Mouse (Mus musculus) neural tube, embryonic 15.5 days (tissue): ENCODE measurements around the gene Rnf187. TPM values are rescaled to one million over a fixed set of nuclear protein-coding genes. Genes with fewer than 3 reads are reported as not detected.

ENCODE experiments used
- ATAC-seq: fragments of 200-750 bp; cut with Nextera tagmentation; 2 replicates; pipeline ENCODE4 v1.8.0; 2017; ENCODE audit warnings: mild to moderate bottlenecking, moderate TSS enrichment, moderate library complexity; ENCODE audit not compliant: low FRiP score
- H3K27ac ChIP-seq: fragments of 300-500 bp; sonication (generic); replicated peaks from 2 replicates; pipeline ENCODE4 v1.5.1; 2015; ENCODE audit warnings: mild to moderate bottlenecking, inconsistent platforms
- H3K27me3 ChIP-seq: fragments of 300-500 bp; sonication (generic); replicated peaks from 2 replicates; pipeline ENCODE4 v1.6.1; 2015; ENCODE audit warnings: inconsistent platforms
- H3K36me3 ChIP-seq: fragments of 300-500 bp; sonication (generic); 2 replicates; pipeline ENCODE4 v1.6.1; 2015; ENCODE audit warnings: inconsistent platforms
- H3K4me1 ChIP-seq: fragments of 300-500 bp; sonication (generic); 2 replicates; pipeline ENCODE4 v1.6.1; 2015; ENCODE audit warnings: inconsistent platforms
- H3K4me2 ChIP-seq: fragments of 300-500 bp; sonication (generic); 2 replicates; pipeline ENCODE4 v1.6.1; 2015; ENCODE audit warnings: inconsistent platforms, mild to moderate bottlenecking, moderate library complexity
- H3K4me3 ChIP-seq: fragments of 300-500 bp; sonication (generic); replicated peaks from 2 replicates; pipeline ENCODE4 v1.5.1; 2015; ENCODE audit warnings: mild to moderate bottlenecking, inconsistent platforms
- H3K9ac ChIP-seq: fragments of 300-500 bp; sonication (generic); replicated peaks from 2 replicates; pipeline ENCODE4 v1.6.1; 2015; ENCODE audit warnings: mild to moderate bottlenecking, inconsistent platforms
- H3K9me3 ChIP-seq: fragments of 300-500 bp; sonication (generic); replicated peaks from 2 replicates; pipeline ENCODE4 v1.6.1; 2016; ENCODE audit warnings: inconsistent platforms
- WGBS: fragments of 180-500 bp; shearing (Covaris S2); methylation state at CpG from one replicate; pipeline ENCODE4 v1.1.7; 2015; ENCODE audit warnings: mixed read lengths; 5-methylcytosine and 5-hydroxymethylcytosine counted together
- polyA plus RNA-seq: library from polyadenylated mRNA; unstranded; fragments of >200 nt; fragmentation: Nextera tagmentation; extraction: Ambion mirVana; gene quantifications from 2 replicates; pipeline ENCODE4 v1.2.1, GENCODE M21; 2015

The Rnf187 gene
- polyA plus RNA-seq, 1 experiment from 2014 or later: 636 TPM

DNA sequence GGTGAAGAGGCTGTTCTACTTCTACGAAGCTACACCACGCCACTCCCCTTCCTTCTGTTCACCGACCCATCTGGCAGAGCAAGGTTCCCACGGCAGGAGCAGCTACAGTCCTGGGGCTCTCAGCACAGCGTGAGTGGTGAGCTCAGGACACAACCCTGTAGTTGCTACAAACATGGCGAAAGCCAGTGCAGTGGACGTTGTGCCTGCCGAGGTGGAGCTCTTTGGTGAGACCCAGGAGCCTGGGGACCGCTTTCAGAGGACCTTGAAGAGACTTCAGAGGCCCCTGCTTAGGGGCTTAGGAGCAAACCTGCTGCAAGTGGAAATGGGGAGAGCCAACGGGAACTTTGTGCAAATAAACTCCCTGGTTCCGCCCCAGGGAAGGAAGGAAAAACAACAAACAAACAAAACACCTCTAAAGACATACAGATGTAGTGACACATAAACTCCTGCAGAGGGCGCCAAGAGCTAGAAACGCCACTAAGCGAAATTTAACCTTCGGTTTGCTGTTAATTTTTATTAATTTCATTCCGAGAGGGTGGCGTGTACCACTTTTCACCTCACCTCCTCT, 24.2 kb downstream of the Rnf187 start:
- Histone ChIP-seq H3K9ac (peak overlapping the region; percentile 36; the same call in 1 of the 2 replicates), H3K36me3 (no peaks in the 10 kb centered on the region), H3K4me3 (peak overlapping the region; percentile 31), H3K27me3 (no peaks in the 10 kb centered on the region), H3K9me3 (no peaks in the 10 kb centered on the region), H3K4me2 (peak overlapping the region; percentile 62), H3K4me1 (0 out of 2 replicates have a peak, but pooled peaks cover 6% of the 10 kb centered on the region), H3K27ac (no peak overlapping the region)
- WGBS: 21% methylated on average over 17 of the region's 17 CpGs
- ATAC-seq: no peak

GRCm38 (mm10) chr11:58913776-58914175, 24.9 kb downstream of the Rnf187 start:
- Histone ChIP-seq H3K27me3 (no peaks in the 10 kb centered on the region), H3K27ac (no peak overlapping the region), H3K36me3 (no peaks in the 10 kb centered on the region), H3K9ac (no peak overlapping the region), H3K4me3 (no peak overlapping the region), H3K4me2 (no peak overlapping the region), H3K9me3 (no peaks in the 10 kb centered on the region), H3K4me1 (0 out of 2 replicates have a peak, but pooled peaks cover 6% of the 10 kb centered on the region)
- WGBS: 100% methylated on average over 1 of the region's 1 CpGs
- no peak for ATAC-seq

DNA sequence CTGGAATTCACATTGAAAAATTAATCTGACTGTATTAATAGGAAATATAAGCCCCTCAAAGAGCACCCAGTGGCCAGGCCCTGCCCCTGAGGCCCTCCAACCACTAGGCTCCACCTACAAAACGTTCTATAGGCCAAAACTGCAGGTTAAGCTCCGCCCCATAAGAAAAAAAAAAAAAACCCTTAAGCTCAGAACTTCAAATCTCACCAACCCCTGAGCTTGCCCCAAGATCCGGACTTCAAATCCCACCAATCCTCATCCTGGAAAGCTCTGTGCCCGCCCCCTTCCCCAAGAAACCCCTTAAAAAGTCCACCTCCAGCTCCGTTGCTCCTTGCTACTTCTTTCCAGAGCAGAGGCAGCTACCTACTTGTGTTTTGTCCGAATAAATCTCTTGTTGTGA, 33.9 kb downstream of the Rnf187 start:
- H3K9me3 ChIP-seq: no peaks in the 10 kb centered on the region
- H3K4me1 ChIP-seq: peaks cover 18% of the 10 kb centered on the region
- H3K4me3 ChIP-seq: no peak overlapping the region
- no peak overlapping the region for H3K9ac ChIP-seq
- H3K27ac ChIP-seq: no peak overlapping the region
- H3K36me3 ChIP-seq: peaks cover 14% of the 10 kb centered on the region
- H3K4me2 ChIP-seq: peak overlapping the region; percentile 75; the same call in 1 of the 2 replicates
- ATAC-seq: no peak
- H3K27me3 ChIP-seq: no peaks in the 10 kb centered on the region
- 49% methylated on average over 6 of the region's 6 CpGs for WGBS

- no peaks in the 10 kb centered on the region for H3K27me3 ChIP-seq
- H3K4me1 ChIP-seq: peaks cover 18% of the 10 kb centered on the region
- H3K36me3 ChIP-seq: peaks cover 14% of the 10 kb centered on the region
- no peak for ATAC-seq
- H3K9me3 ChIP-seq: no peaks in the 10 kb centered on the region
- peak overlapping the region; percentile 53; the same call in 1 of the 2 replicates for H3K9ac ChIP-seq
- peak overlapping the region; percentile 65 for H3K4me3 ChIP-seq
- peak overlapping the region; percentile 75 for H3K4me2 ChIP-seq
- 5% methylated on average over 8 of the region's 8 CpGs for WGBS
- H3K27ac ChIP-seq: peak overlapping the region; percentile 72; the same call in 1 of the 2 replicates
These were observed 34.4 kb downstream of the Rnf187 start for GRCm38 (mm10) chr11:58904410-58904718.

DNA sequence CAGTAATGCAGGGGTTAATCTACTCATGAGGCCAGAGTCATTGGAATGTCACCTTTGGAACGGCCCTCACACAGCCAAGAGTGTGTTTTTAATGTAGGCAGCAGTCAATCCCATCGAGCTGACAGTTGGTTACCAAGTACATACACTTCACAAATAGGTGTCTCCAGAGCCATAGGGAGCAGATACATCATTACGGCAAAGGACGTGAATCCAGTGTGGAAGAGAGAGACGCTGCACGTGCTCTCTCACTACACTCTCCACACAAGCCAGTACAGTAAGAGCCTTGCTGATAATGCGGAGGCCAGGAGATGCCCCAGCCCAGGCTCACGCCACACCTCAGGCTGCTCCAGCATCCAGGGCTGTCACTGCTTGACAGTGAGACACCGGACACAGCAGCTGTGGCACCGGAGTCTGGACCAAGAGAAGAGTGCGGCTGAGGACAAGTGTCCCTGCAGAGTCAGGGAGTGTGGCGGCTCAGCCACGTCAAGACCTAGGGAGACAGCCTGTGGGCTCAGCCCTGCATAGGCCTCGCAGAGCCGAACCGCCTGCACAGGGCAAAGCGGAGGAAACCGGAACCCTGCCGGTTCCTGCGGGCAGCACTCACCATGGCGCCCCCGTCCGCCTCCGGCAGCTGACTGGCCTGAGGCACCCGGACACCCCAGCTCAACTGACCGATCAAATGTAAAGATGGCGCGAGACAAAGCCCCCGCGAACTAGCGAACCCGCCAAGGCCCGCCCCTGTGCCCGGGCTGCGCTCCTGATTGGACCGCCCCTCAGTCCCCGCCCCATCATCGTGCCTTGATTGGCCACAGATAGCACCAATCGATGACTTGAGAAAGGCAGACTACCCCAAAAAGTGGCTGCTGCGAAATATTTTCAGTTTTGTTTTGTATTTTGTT, 35.0 kb downstream of the Rnf187 start, which contains the start of gene Zfp39:
Gene Zfp39, minus strand, starts transcription at position 715 of the 899 bp plus-strand sequence.
- under 1% methylated on average over 40 of the region's 40 CpGs for WGBS
- H3K27me3 ChIP-seq: no peaks in the 10 kb centered on the region
- peak within 1 kb of the TSS; percentile 88 for H3K27ac ChIP-seq
- H3K9ac ChIP-seq: peak within 1 kb of the TSS; percentile 73
- H3K4me3 ChIP-seq: peak within 1 kb of the TSS; percentile 65
- peak within 1 kb of the TSS; percentile 75 for H3K4me2 ChIP-seq
- ATAC-seq: peak; percentile 99
- H3K36me3 ChIP-seq: peaks cover 18% of the 10 kb centered on the region
- no peaks in the 10 kb centered on the region for H3K9me3 ChIP-seq
- peaks cover 18% of the 10 kb centered on the region for H3K4me1 ChIP-seq

GRCm38 (mm10) chr11:58901080-58901479, 37.6 kb downstream of the Rnf187 start:
- Histone ChIP-seq H3K4me3 (no peak overlapping the region), H3K4me1 (peaks cover 18% of the 10 kb centered on the region), H3K27me3 (no peaks in the 10 kb centered on the region), H3K27ac (no peak overlapping the region), H3K36me3 (peaks cover 36% of the 10 kb centered on the region), H3K4me2 (no peak overlapping the region), H3K9me3 (no peaks in the 10 kb centered on the region), H3K9ac (no peak overlapping the region)
- ATAC-seq: no peak

GRCm38 (mm10) chr11:58897485-58897884, 41.2 kb downstream of the Rnf187 start:
- WGBS: 79% methylated on average over 6 of the region's 6 CpGs
- Histone ChIP-seq H3K9me3 (no peaks in the 10 kb centered on the region), H3K27me3 (no peaks in the 10 kb centered on the region), H3K27ac (no peak overlapping the region), H3K4me1 (peaks cover 7% of the 10 kb centered on the region), H3K36me3 (peaks cover 61% of the 10 kb centered on the region), H3K9ac (no peak overlapping the region), H3K4me2 (no peak overlapping the region), H3K4me3 (no peak overlapping the region)
- no peak for ATAC-seq

DNA sequence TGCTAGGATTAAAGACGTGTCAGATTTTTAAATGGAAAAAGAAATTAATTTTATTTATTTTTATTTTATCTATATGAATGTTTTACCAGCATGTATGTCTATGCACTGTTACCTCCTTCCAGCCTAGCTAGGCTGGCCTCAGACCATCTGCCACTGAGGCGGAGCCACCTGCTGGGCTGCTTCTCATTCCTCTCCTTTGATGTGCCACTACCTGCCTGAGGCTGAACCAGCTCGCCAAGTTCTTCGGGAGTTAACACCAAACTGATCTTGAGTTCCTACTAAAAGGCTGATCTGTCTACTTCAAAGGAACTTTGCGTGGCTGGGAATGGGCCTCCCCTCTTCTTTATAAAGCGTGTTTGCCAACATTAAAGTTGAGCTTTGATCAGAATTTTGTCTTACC, 44.3 kb downstream of the Rnf187 start:
- Histone ChIP-seq H3K4me1 (no peaks in the 10 kb centered on the region), H3K9ac (no peak overlapping the region), H3K4me2 (no peak overlapping the region), H3K9me3 (no peaks in the 10 kb centered on the region), H3K27me3 (no peaks in the 10 kb centered on the region), H3K4me3 (no peak overlapping the region), H3K27ac (no peak overlapping the region), H3K36me3 (peaks cover 72% of the 10 kb centered on the region)
- no peak for ATAC-seq
- WGBS: 75% methylated on average over 6 of the region's 6 CpGs

DNA sequence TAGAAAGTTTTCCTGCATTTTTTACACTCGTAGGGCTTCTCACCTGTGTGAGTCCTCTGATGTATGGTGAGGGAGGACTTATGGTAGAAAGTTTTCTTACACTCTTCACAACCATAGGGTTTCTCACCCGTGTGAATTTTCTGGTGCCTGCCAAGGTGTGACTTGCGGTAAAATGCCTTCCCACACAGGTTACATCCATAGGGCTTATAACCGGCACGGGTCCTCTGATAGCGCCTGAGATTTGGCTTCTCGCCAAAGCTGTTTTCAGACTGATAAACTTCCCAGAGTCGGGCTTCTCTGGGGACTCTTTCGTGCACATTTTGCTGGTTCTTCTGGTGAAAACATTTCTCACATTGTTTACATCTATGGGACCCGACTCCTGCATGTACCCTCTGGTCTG, 48.2 kb downstream of the Rnf187 start:
- Histone ChIP-seq H3K4me1 (no peaks in the 10 kb centered on the region), H3K4me3 (no peak overlapping the region), H3K36me3 (peaks cover 56% of the 10 kb centered on the region), H3K27me3 (no peaks in the 10 kb centered on the region), H3K9ac (no peak overlapping the region), H3K9me3 (no peaks in the 10 kb centered on the region), H3K4me2 (no peak overlapping the region), H3K27ac (no peak overlapping the region)
- 93% methylated on average over 10 of the region's 10 CpGs for WGBS
- no peak for ATAC-seq

- Histone ChIP-seq H3K9ac (no peak overlapping the region), H3K4me2 (no peak overlapping the region), H3K27ac (no peak overlapping the region), H3K4me1 (no peaks in the 10 kb centered on the region), H3K27me3 (no peaks in the 10 kb centered on the region), H3K4me3 (no peak overlapping the region), H3K9me3 (no peaks in the 10 kb centered on the region), H3K36me3 (peaks cover 50% of the 10 kb centered on the region)
- no peak for ATAC-seq
- WGBS: 84% methylated on average over 8 of the region's 8 CpGs
These were observed 55.0 kb downstream of the Rnf187 start for GRCm38 (mm10) chr11:58883756-58884155.
